Mouse (Mus musculus) neural tube, embryonic 12.5 days (tissue): Measurements from ENCODE around the gene Scarf2. TPM values are rescaled to one million over a fixed set of nuclear protein-coding genes. Genes with fewer than 3 reads are reported as not detected.

ENCODE experiments used
- ATAC-seq: fragments of 200-750 bp; cut with Nextera tagmentation; 2 replicates; pipeline ENCODE4 v1.8.0; 2017; ENCODE audit warnings: low read depth, mild to moderate bottlenecking, moderate TSS enrichment, moderate library complexity; ENCODE audit not compliant: low FRiP score
- H3K27ac ChIP-seq: fragments of 300-500 bp; sonication (generic); 2 replicates; pipeline ENCODE4 v1.5.1; 2016
- H3K27me3 ChIP-seq: fragments of 300-500 bp; sonication (generic); replicated peaks from 2 replicates; pipeline ENCODE4 v1.6.1; 2016; ENCODE audit warnings: mild to moderate bottlenecking
- H3K36me3 ChIP-seq: fragments of 300-500 bp; sonication (generic); 2 replicates; pipeline ENCODE4 v1.6.1; 2016; ENCODE audit warnings: mild to moderate bottlenecking
- H3K4me1 ChIP-seq: fragments of 300-500 bp; sonication (generic); 2 replicates; pipeline ENCODE4 v1.6.1; 2016
- H3K4me2 ChIP-seq: fragments of 300-500 bp; sonication (generic); replicated peaks from 2 replicates; pipeline ENCODE4 v1.6.1; 2016; ENCODE audit warnings: mild to moderate bottlenecking
- H3K4me3 ChIP-seq: fragments of 300-500 bp; sonication (generic); 2 replicates; pipeline ENCODE4 v1.5.1; 2016
- H3K9ac ChIP-seq: fragments of 300-500 bp; sonication (generic); 2 replicates; pipeline ENCODE4 v1.6.1; 2016; ENCODE audit warnings: mild to moderate bottlenecking
- H3K9me3 ChIP-seq: fragments of 300-500 bp; sonication (generic); 2 replicates; pipeline ENCODE4 v1.6.1; 2016; ENCODE audit warnings: mild to moderate bottlenecking
- WGBS: fragments of 180-500 bp; shearing (Covaris S2); methylation state at CpG from one replicate; pipeline ENCODE4 v1.1.7; 2016; 5-methylcytosine and 5-hydroxymethylcytosine counted together
- polyA plus RNA-seq: library from polyadenylated mRNA; unstranded; fragments of >200 nt; fragmentation: Nextera tagmentation; extraction: Ambion mirVana; gene quantifications from 2 replicates; pipeline ENCODE4 v1.2.1, GENCODE M21; 2016

The Scarf2 gene
- polyA plus RNA-seq, 1 experiment from 2014 or later, result 13.9 TPM

DNA sequence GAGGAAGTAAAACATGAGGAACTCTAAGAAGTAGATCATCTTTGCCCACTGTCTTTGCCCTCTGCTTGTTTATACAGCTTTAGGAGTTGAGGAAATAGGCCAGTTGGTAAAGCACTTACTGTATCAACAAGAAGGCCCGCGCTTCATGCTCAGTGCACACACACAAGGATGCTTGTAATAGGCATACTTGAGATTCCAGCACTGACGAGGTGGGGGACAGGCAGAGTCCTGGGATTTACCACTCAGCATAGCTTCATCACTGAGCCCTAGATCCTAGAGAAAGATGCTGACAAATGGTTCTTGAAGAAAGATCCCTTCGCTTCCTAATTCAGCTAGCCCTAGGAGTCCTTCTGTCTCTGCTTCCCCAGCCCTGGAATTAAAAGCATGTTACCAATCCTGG, 16.1 kb downstream of the Scarf2 start:
- ATAC-seq, result no peak
- no peak overlapping the region for H3K4me3 ChIP-seq
- H3K4me1 ChIP-seq, result peaks cover 26% of the 10 kb centered on the region
- H3K36me3 ChIP-seq, result no peaks in the 10 kb centered on the region
- H3K4me2 ChIP-seq, result no peak overlapping the region
- H3K9ac ChIP-seq, result no peak overlapping the region
- 53% methylated on average over 4 of the region's 4 CpGs for WGBS
- H3K27me3 ChIP-seq, result peaks cover 45% of the 10 kb centered on the region
- H3K27ac ChIP-seq, result no peak overlapping the region
- H3K9me3 ChIP-seq, result no peaks in the 10 kb centered on the region

- WGBS, result 1% methylated on average over 63 of the region's 63 CpGs
- H3K9me3 ChIP-seq, result no peaks in the 10 kb centered on the region
- H3K9ac ChIP-seq, result peak overlapping the region; percentile 50
- H3K4me2 ChIP-seq, result peak overlapping the region; percentile 86
- H3K27ac ChIP-seq, result no peak overlapping the region
- peak; percentile 88 for ATAC-seq
- no peaks in the 10 kb centered on the region for H3K36me3 ChIP-seq
- H3K4me3 ChIP-seq, result peak overlapping the region; percentile 48
- peaks cover 14% of the 10 kb centered on the region for H3K4me1 ChIP-seq
- peaks cover 36% of the 10 kb centered on the region for H3K27me3 ChIP-seq
Observed at GRCm38 (mm10) chr16:17815411-17816402, 18.6 kb downstream of the Scarf2 start.

DNA sequence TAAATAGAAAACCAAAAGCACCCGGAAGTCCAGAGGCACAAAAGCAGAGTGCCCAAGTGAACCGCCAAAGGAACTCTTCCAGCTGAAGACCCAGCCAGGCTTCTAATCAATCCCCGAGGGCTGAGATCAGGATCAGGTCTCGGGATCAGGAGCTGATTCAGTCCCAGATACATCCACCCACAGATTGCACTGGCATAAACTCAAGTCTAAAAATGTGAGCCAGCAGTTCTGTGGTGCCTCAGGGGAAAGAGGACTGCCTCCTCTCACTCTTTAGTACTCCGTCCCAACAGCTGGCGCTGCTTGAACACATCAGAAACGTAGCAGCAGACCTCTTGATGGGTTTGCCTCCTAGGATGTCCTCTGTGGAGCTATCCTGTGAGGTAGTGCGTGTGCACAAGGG, 19.4 kb downstream of the Scarf2 start:
- 83% methylated on average over 8 of the region's 8 CpGs for WGBS

GRCm38 (mm10) chr16:17826500-17826899, 29.4 kb downstream of the Scarf2 start:
- Histone ChIP-seq H3K27ac (no peak overlapping the region), H3K4me2 (no peak overlapping the region), H3K36me3 (no peaks in the 10 kb centered on the region), H3K9ac (no peak overlapping the region), H3K4me1 (peaks cover 5% of the 10 kb centered on the region; the same call in 1 of the 2 replicates), H3K4me3 (no peak overlapping the region), H3K9me3 (no peaks in the 10 kb centered on the region), H3K27me3 (peaks cover 25% of the 10 kb centered on the region)
- ATAC-seq, result no peak
- WGBS, result 85% methylated on average over 2 of the region's 2 CpGs

More for the DNA sequence above, 19.4 kb downstream of the Scarf2 start:
- no peak overlapping the region for H3K4me2 ChIP-seq
- peaks cover 32% of the 10 kb centered on the region for H3K27me3 ChIP-seq
- H3K9ac ChIP-seq, result no peak overlapping the region
- no peak overlapping the region for H3K27ac ChIP-seq
- ATAC-seq, result no peak
- H3K9me3 ChIP-seq, result no peaks in the 10 kb centered on the region
- H3K4me3 ChIP-seq, result no peak overlapping the region
- no peaks in the 10 kb centered on the region for H3K36me3 ChIP-seq
- peaks cover 14% of the 10 kb centered on the region for H3K4me1 ChIP-seq

- H3K9me3 ChIP-seq, result no peaks in the 10 kb centered on the region
- no peak for ATAC-seq
- peaks cover 12% of the 10 kb centered on the region; the same call in 1 of the 2 replicates for H3K4me1 ChIP-seq
- WGBS, result 90% methylated on average over 2 of the region's 2 CpGs
- H3K27me3 ChIP-seq, result peaks cover 43% of the 10 kb centered on the region
- no peak overlapping the region for H3K9ac ChIP-seq
- H3K36me3 ChIP-seq, result no peaks in the 10 kb centered on the region
- H3K27ac ChIP-seq, result no peak overlapping the region
- H3K4me3 ChIP-seq, result no peak overlapping the region
- H3K4me2 ChIP-seq, result no peak overlapping the region
Observed at GRCm38 (mm10) chr16:17828229-17828628, 31.1 kb downstream of the Scarf2 start.

DNA sequence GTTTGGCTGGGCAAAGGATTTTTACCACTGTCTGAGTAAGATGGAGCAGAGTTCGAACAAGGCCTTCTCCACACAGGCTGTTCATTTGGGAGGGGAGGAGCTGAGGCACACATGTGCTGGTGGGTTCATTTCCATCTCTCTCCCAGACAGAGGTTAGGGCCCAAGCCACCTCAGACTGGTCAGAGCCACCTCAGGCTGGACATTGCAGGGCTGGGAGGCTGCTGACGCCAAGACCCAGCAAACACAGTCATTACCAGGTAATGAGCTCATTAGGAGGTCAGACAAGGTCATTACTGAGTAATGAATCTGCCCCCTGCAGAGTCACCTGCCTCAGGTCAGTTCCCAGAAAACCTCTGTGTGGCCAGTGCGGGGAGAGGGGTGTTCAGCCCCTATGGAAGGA, 31.8 kb downstream of the Scarf2 start:
- H3K4me3 ChIP-seq, result no peak overlapping the region
- H3K9ac ChIP-seq, result no peak overlapping the region
- 76% methylated on average over 3 of the region's 3 CpGs for WGBS
- H3K4me1 ChIP-seq, result peaks cover 18% of the 10 kb centered on the region; the same call in 1 of the 2 replicates
- H3K27ac ChIP-seq, result no peak overlapping the region
- no peak overlapping the region for H3K4me2 ChIP-seq
- H3K27me3 ChIP-seq, result peaks cover 47% of the 10 kb centered on the region
- H3K36me3 ChIP-seq, result no peaks in the 10 kb centered on the region
- ATAC-seq, result no peak
- no peaks in the 10 kb centered on the region for H3K9me3 ChIP-seq

DNA sequence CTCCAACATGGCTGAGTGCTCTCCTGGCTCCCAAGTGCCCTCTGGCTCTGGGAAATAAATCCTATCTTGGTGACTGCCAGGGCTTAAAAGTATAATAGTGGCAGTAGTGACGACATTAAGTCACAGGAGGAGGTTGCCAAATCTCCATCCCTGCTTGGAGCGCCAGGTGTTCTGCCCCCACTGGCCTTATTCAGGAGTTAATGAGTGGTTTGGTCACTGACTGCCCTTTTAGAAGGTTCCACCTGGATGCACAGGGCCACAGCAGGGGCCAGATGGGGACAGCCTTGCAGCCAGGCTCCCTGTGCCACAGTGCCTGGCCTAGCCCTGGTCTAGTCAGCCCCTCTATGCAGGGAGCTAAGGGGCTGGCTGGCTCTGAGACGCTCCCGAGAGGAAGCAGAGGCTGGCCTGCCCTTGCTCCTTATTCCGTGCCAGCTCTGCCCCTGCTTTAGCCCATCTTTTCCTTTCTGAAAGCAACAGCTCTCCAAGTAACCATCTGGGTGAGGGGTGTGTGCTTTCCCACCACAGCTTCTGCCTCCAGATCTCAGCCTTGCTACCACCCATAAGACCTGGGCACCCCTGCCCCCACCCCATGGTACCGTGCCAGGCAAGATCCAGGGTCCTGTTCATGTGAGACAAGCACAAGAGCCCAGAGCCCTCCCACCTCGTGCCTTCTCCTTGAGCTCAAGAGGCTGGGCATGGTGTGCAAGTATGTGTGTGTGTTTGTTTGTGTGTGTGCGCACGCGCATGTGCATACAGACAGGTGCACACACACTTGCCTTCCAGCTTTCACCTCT, 33.5 kb downstream of the Scarf2 start:
- no peak overlapping the region for H3K4me2 ChIP-seq
- no peak for ATAC-seq
- H3K27ac ChIP-seq, result no peak overlapping the region
- peaks cover 24% of the 10 kb centered on the region; the same call in 1 of the 2 replicates for H3K4me1 ChIP-seq
- H3K4me3 ChIP-seq, result no peak overlapping the region
- no peak overlapping the region for H3K9ac ChIP-seq
- peaks cover 59% of the 10 kb centered on the region for H3K27me3 ChIP-seq
- H3K36me3 ChIP-seq, result no peaks in the 10 kb centered on the region
- 65% methylated on average over 10 of the region's 10 CpGs for WGBS
- H3K9me3 ChIP-seq, result no peaks in the 10 kb centered on the region

GRCm38 (mm10) chr16:17831781-17832180, 34.7 kb downstream of the Scarf2 start:
- no peaks in the 10 kb centered on the region for H3K9me3 ChIP-seq
- H3K4me1 ChIP-seq, result peaks cover 24% of the 10 kb centered on the region; the same call in 1 of the 2 replicates
- H3K27ac ChIP-seq, result no peak overlapping the region
- 15% methylated on average over 11 of the region's 11 CpGs for WGBS
- H3K9ac ChIP-seq, result no peak overlapping the region
- no peak overlapping the region for H3K4me2 ChIP-seq
- H3K27me3 ChIP-seq, result peaks cover 70% of the 10 kb centered on the region
- no peak overlapping the region for H3K4me3 ChIP-seq
- ATAC-seq, result no peak
- H3K36me3 ChIP-seq, result no peaks in the 10 kb centered on the region

DNA sequence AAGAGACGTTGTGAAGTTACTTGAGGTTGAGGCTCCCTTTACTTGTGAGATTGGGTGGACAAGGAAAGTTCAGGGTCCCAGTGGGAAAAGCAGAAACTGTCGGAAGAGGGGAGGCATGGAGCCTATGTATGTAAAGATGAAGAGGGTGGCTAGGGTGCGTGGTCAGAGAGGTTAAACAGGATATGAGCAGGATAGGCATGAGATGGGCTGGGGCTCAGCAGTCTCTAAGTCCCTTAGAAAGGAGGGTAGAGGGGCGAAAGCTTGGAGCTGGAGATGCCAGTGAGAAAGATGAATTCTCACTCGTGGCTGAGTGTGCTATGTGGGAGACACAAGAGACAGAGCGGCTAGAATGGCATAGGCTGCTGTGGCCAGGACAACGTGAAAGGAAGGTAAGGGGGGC, 35.7 kb downstream of the Scarf2 start, which contains the start of gene B830017H08Rik:
TSS of gene B830017H08Rik (plus strand) at position 301 of the 400 bp plus-strand sequence.
- Histone ChIP-seq H3K27me3 (peaks cover 80% of the 10 kb centered on the region), H3K36me3 (no peaks in the 10 kb centered on the region), H3K27ac (peak within 1 kb of the TSS; percentile 42; the same call in 1 of the 2 replicates), H3K4me3 (peak within 1 kb of the TSS; percentile 60), H3K4me2 (peak within 1 kb of the TSS; percentile 97), H3K9me3 (no peaks in the 10 kb centered on the region), H3K9ac (peak within 1 kb of the TSS; percentile 77), H3K4me1 (peaks cover 24% of the 10 kb centered on the region; the same call in 1 of the 2 replicates)
- 28% methylated on average over 7 of the region's 7 CpGs for WGBS
- no peak for ATAC-seq

- Histone ChIP-seq H3K4me2 (peak overlapping the region; percentile 97), H3K27me3 (peaks cover 83% of the 10 kb centered on the region), H3K4me1 (peaks cover 24% of the 10 kb centered on the region; the same call in 1 of the 2 replicates), H3K4me3 (peak overlapping the region; percentile 60), H3K27ac (peak overlapping the region; percentile 42; the same call in 1 of the 2 replicates), H3K9ac (peak overlapping the region; percentile 77), H3K36me3 (no peaks in the 10 kb centered on the region), H3K9me3 (no peaks in the 10 kb centered on the region)
- under 1% methylated on average over 37 of the region's 37 CpGs for WGBS
- ATAC-seq, result peak; percentile 58
Observed at GRCm38 (mm10) chr16:17833321-17833680, 36.2 kb downstream of the Scarf2 start.

DNA sequence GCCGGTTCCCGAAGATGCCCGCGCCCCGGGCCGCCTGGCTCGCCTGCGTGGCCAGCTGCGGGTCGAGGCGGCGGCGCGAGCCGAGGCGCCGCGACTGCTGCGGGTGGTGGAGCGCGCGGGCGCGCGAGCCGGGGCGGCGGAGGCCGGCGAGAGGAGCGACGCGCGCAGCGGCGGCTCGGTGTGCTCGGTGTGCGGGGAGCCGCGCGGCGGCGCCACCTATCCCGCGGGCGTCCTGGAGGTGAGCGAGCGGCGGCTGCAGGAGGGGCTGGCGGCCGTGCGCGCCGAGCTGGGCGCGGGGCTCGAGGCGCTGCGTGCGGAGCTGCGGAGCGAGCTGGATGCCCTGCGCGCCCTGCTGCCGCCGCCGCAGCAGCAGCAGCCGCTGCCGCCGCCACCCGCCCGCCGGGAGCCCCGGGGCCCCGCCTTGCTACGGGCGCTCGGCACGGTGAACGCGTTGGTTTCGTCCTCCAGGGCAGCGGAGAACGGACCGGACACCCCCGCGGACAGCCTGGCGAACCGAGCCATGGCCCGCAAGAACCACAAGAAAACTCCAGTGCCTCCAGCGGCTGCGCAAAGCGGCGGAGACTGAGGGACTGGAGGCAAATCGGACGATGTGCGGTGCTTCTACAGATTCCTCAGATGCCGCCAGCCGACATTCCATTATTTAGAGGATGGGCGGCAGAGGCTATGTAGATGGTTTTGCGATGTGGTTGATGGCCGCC, 36.8 kb downstream of the Scarf2 start:
- H3K36me3 ChIP-seq, result no peaks in the 10 kb centered on the region; the same call in 1 of the 2 replicates
- H3K9ac ChIP-seq, result peak overlapping the region; percentile 77
- peaks cover 24% of the 10 kb centered on the region; the same call in 1 of the 2 replicates for H3K4me1 ChIP-seq
- 1% methylated on average over 90 of the region's 103 CpGs for WGBS
- H3K27ac ChIP-seq, result peak overlapping the region; percentile 42; the same call in 1 of the 2 replicates
- H3K4me2 ChIP-seq, result peak overlapping the region; percentile 97
- H3K4me3 ChIP-seq, result peak overlapping the region; percentile 60
- peak; percentile 59 for ATAC-seq
- H3K9me3 ChIP-seq, result no peaks in the 10 kb centered on the region
- H3K27me3 ChIP-seq, result peaks cover 83% of the 10 kb centered on the region
